Mouse (Mus musculus) lung, postnatal 0 days (tissue): ENCODE results near the gene Gm20388. TPM values are rescaled to one million over a fixed set of nuclear protein-coding genes. Genes with fewer than 3 reads are reported as not detected.
A peak's percentile ranks its signal among the peaks of the same experiment; 100 is the strongest.

Source experiments
- ATAC-seq: fragments of 200-750 bp; cut with Nextera tagmentation; 2 replicates; pipeline ENCODE4 v1.8.0; 2017; ENCODE audit warnings: moderate library complexity
- DNase-seq: peaks from one replicate; pipeline ENCODE4 v3.0.0-alpha.2; 2016; ENCODE audit warnings: low spot score
- H3K27ac ChIP-seq: fragments of 300-500 bp; sonication (generic); 2 replicates; pipeline ENCODE4 v1.5.1; 2014; ENCODE audit warnings: antibody characterized with exemption, mild to moderate bottlenecking, low read length, mixed read lengths
- H3K27me3 ChIP-seq: fragments of 300-500 bp; sonication (generic); replicated peaks from 2 replicates; pipeline ENCODE4 v1.6.1; 2014; ENCODE audit warnings: low read length, mixed read lengths; ENCODE audit not compliant: insufficient read depth
- H3K36me3 ChIP-seq: fragments of 300-500 bp; sonication (generic); 2 replicates; pipeline ENCODE4 v1.6.1; 2014; ENCODE audit warnings: low read length, mixed read lengths; ENCODE audit not compliant: insufficient read depth
- H3K4me1 ChIP-seq: fragments of 300-500 bp; sonication (generic); 2 replicates; pipeline ENCODE4 v1.6.1; 2014; ENCODE audit warnings: antibody characterized with exemption, low read depth, low read length, mixed read lengths; ENCODE audit not compliant: insufficient read depth
- H3K4me2 ChIP-seq: fragments of 300-500 bp; sonication (generic); replicated peaks from 2 replicates; pipeline ENCODE4 v1.6.1; 2014; ENCODE audit warnings: low read depth, mild to moderate bottlenecking, low read length, moderate library complexity, mixed read lengths
- H3K4me3 ChIP-seq: fragments of 300-500 bp; sonication (generic); 2 replicates; pipeline ENCODE4 v1.5.1; 2014; ENCODE audit warnings: low read depth, low read length
- H3K9ac ChIP-seq: fragments of 300-500 bp; sonication (generic); replicated peaks from 2 replicates; pipeline ENCODE4 v1.6.1; 2014; ENCODE audit warnings: low read depth, mild to moderate bottlenecking
- H3K9me3 ChIP-seq: fragments of 300-500 bp; sonication (generic); 2 replicates; pipeline ENCODE4 v1.6.1; 2016; ENCODE audit warnings: low read length, mixed read lengths
- CTCF ChIP-seq: IDR thresholded peaks from 2 replicates; pipeline ENCODE4 v1.5.1; 2016; ENCODE audit warnings: antibody characterized with exemption, mild to moderate bottlenecking
- EP300 ChIP-seq: IDR thresholded peaks from 2 replicates; pipeline ENCODE4 v1.6.1; 2016; ENCODE audit warnings: antibody characterized with exemption, mild to moderate bottlenecking, control low read depth
- WGBS: fragments of 180-500 bp; shearing (Covaris S2); extraction: QIAGEN DNeasy Blood & Tissue Kit; methylation state at CpG from one replicate; pipeline ENCODE4 v1.1.7; 2014; 5-methylcytosine and 5-hydroxymethylcytosine counted together
- polyA plus RNA-seq: library from polyadenylated mRNA; unstranded; fragments of >200 nt; fragmentation: Nextera tagmentation; extraction: Ambion mirVana; gene quantifications from 2 replicates; pipeline ENCODE4 v1.2.1, GENCODE M21; 2015

Gene Gm20388
- polyA plus RNA-seq, 1 experiment from 2014 or later, result not detected

- DNase-seq (no peak), ATAC-seq (no peak)
- WGBS, result 77% methylated on average over 3 of the region's 3 CpGs
- no peak overlapping the region for H3K27ac ChIP-seq
- H3K27me3 ChIP-seq, result no peaks in the 10 kb centered on the region
- no peaks in the 10 kb centered on the region for H3K9me3 ChIP-seq
- TF ChIP-seq CTCF (no peak), EP300 (no peak)
- H3K4me1 ChIP-seq, result no peaks in the 10 kb centered on the region
- H3K36me3 ChIP-seq, result peaks cover 18% of the 10 kb centered on the region; the same call in 1 of the 2 replicates
- H3K4me2 ChIP-seq, result no peak overlapping the region
- H3K4me3 ChIP-seq, result no peak overlapping the region
- no peak overlapping the region for H3K9ac ChIP-seq
Measured at GRCm38 (mm10) chr8:124339742-124340141, 4429.1 kb downstream of the Gm20388 start.

- Histone ChIP-seq H3K4me1 (no peaks in the 10 kb centered on the region), H3K9me3 (no peaks in the 10 kb centered on the region), H3K27ac (no peak overlapping the region), H3K27me3 (no peaks in the 10 kb centered on the region), H3K4me2 (no peak overlapping the region), H3K4me3 (no peak overlapping the region), H3K9ac (no peak overlapping the region), H3K36me3 (peaks cover 18% of the 10 kb centered on the region; the same call in 1 of the 2 replicates)
- DNase-seq (peak; percentile 49), ATAC-seq (peak; percentile 57)
- 74% methylated on average over 17 of the region's 17 CpGs for WGBS
- no peak for TF ChIP-seq EP300
- no peak for TF ChIP-seq CTCF
Measured at GRCm38 (mm10) chr8:124340360-124341068, 4429.9 kb downstream of the Gm20388 start.

- no peak for ATAC-seq
- Histone ChIP-seq H3K36me3 (peaks cover 18% of the 10 kb centered on the region; the same call in 1 of the 2 replicates), H3K4me3 (no peak overlapping the region), H3K27ac (no peak overlapping the region), H3K27me3 (no peaks in the 10 kb centered on the region), H3K4me2 (no peak overlapping the region), H3K9ac (no peak overlapping the region), H3K4me1 (no peaks in the 10 kb centered on the region), H3K9me3 (no peaks in the 10 kb centered on the region)
- TF ChIP-seq EP300 (no peak), CTCF (no peak)
- WGBS, result 89% methylated on average over 15 of the region's 15 CpGs
- DNase-seq, result no peak
Measured at GRCm38 (mm10) chr8:124343151-124343550, 4432.5 kb downstream of the Gm20388 start.

DNA sequence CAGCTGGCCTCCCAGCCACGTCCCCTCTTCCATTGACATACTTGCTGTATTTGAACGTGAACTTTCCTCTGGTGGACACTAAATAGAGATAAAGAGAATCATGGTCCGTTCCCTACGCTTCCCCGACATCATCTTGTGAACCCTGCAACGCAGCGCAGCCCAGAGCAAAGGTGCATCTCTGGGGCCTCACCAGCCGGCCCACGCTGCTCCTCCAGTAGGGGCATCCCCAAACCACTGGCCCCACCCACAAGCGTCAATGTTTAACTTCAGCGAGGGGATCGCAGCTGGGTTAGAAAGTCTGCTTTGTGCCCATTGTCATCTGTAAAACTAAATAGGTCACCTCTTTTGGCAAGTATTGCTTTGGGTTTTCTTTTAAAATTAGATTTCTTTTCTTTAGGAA is 4433.4 kb downstream of the Gm20388 start:
- TF ChIP-seq EP300, result no peak
- no peak for TF ChIP-seq CTCF
- H3K9ac ChIP-seq, result no peak overlapping the region
- no peak overlapping the region for H3K4me2 ChIP-seq
- no peak overlapping the region for H3K27ac ChIP-seq
- ATAC-seq (no peak), DNase-seq (no peak)
- no peaks in the 10 kb centered on the region for H3K27me3 ChIP-seq
- H3K9me3 ChIP-seq, result no peaks in the 10 kb centered on the region
- peaks cover 12% of the 10 kb centered on the region; the same call in 1 of the 2 replicates for H3K36me3 ChIP-seq
- no peaks in the 10 kb centered on the region for H3K4me1 ChIP-seq
- WGBS, result 77% methylated on average over 12 of the region's 12 CpGs
- H3K4me3 ChIP-seq, result no peak overlapping the region

- H3K4me1 ChIP-seq, result no peaks in the 10 kb centered on the region
- no peaks in the 10 kb centered on the region for H3K27me3 ChIP-seq
- 0 out of 2 replicates have a peak, but pooled peaks cover 4% of the 10 kb centered on the region for H3K36me3 ChIP-seq
- ATAC-seq (no peak), DNase-seq (no peak)
- 73% methylated on average over 10 of the region's 10 CpGs for WGBS
- no peak overlapping the region for H3K9ac ChIP-seq
- no peak overlapping the region for H3K4me2 ChIP-seq
- no peak overlapping the region for H3K27ac ChIP-seq
- H3K9me3 ChIP-seq, result no peaks in the 10 kb centered on the region
- no peak for TF ChIP-seq EP300
- no peak for TF ChIP-seq CTCF
- no peak overlapping the region for H3K4me3 ChIP-seq
Measured at GRCm38 (mm10) chr8:124345098-124345497, 4434.5 kb downstream of the Gm20388 start.

DNA sequence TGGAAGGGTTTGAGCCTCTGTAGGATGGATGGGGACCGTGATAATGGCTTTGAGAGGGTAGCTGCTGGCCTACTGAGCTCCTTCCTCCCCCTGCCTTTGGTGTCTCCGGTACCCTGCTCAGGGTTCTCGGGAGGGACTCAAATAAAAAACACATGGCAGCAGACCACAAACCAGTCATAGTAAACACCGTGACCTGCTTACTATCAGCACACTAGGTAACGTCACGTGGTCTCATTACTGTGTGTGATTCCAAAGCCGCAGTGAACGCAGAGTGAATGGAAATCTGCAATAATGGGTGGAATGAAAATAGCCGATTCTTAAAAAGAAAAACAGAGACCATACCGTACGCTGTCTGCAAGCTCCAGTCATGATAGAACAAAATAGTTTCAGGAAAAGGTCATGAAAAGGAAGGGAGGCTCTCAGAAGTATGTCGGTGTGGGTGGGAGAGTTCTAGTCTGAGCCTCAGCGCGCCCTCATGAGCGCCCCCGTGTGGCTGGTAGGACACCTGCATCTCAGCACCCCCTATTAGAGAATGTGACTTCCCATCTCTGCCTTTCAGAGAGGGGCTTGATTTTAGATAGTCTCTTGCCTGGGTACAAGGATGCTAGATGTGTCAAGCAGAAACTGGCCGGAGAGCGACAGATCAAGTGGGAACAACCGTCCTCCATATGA is 4436.3 kb downstream of the Gm20388 start:
- Histone ChIP-seq H3K36me3 (no peaks in the 10 kb centered on the region), H3K4me1 (no peaks in the 10 kb centered on the region), H3K9me3 (no peaks in the 10 kb centered on the region), H3K27ac (no peak overlapping the region), H3K9ac (no peak overlapping the region), H3K4me3 (no peak overlapping the region), H3K4me2 (no peak overlapping the region), H3K27me3 (no peaks in the 10 kb centered on the region)
- TF ChIP-seq EP300, result no peak
- peak; percentile 96 for TF ChIP-seq CTCF
- ATAC-seq (peak; percentile 59; the same call in 1 of the 2 replicates), DNase-seq (peak; percentile 81)
- 44% methylated on average over 19 of the region's 19 CpGs for WGBS
